Mouse (Mus musculus) liver, embryonic 14.5 days (tissue): Measurements from ENCODE around the gene Ophn1. TPM values are rescaled to one million over a fixed set of nuclear protein-coding genes. Genes with fewer than 3 reads are reported as not detected.

Experiments
- ATAC-seq: fragments of 200-750 bp; cut with Nextera tagmentation; 2 replicates; pipeline ENCODE4 v1.8.0; 2017; ENCODE audit warnings: moderate number of reproducible peaks, mild to moderate bottlenecking, moderate library complexity; ENCODE audit not compliant: insufficient read depth
- DNase-seq, 3 experiments: peaks; one replicate each; pipeline ENCODE4 v3.0.0-alpha.2; 2012 to 2013; ENCODE audit warnings: low read depth in 3 of 3, low spot score in 3 of 3
- H3K27ac ChIP-seq: fragments of 300-500 bp; sonication (generic); 2 replicates; pipeline ENCODE4 v1.5.1; 2014; ENCODE audit warnings: moderate library complexity, mild to moderate bottlenecking, control low read depth, inconsistent platforms
- H3K27me3 ChIP-seq: fragments of 300-500 bp; sonication (generic); 2 replicates; pipeline ENCODE4 v1.6.1; 2014; ENCODE audit warnings: mild to moderate bottlenecking, low read length, moderate library complexity; ENCODE audit not compliant: control insufficient read depth, insufficient read depth
- H3K36me3 ChIP-seq: fragments of 300-500 bp; sonication (generic); replicated peaks from 2 replicates; pipeline ENCODE4 v1.6.1; 2014; ENCODE audit warnings: low read depth; ENCODE audit not compliant: control insufficient read depth, insufficient read depth
- H3K4me1 ChIP-seq, 2 experiments: fragments of 200-500 bp in 1 of 2; fragments of 300-500 bp in 1 of 2; sonication (generic) in 1 of 2; replicated peaks; 2 replicates each; pipeline ENCODE4 v1.6.1; 2012 to 2014; ENCODE audit warnings: antibody characterized with exemption in 1 of 2, inconsistent platforms in 1 of 2, low read length in 1 of 2; ENCODE audit not compliant: control insufficient read depth in 2 of 2, insufficient read depth in 2 of 2
- H3K4me2 ChIP-seq: fragments of 300-500 bp; sonication (generic); 2 replicates; pipeline ENCODE4 v1.6.1; 2014; ENCODE audit warnings: low read depth, mild to moderate bottlenecking, control low read depth, moderate library complexity
- H3K4me3 ChIP-seq, 2 experiments: fragments of 200-500 bp in 1 of 2; fragments of 300-500 bp in 1 of 2; sonication (generic) in 1 of 2; 2 replicates each; pipeline ENCODE4 v1.5.1; 2012 to 2014; ENCODE audit warnings: low read depth in 2 of 2, low read length in 2 of 2, mild to moderate bottlenecking in 2 of 2, control low read depth in 1 of 2, inconsistent platforms in 1 of 2, moderate library complexity in 1 of 2; ENCODE audit not compliant: insufficient read depth in 1 of 2
- H3K9ac ChIP-seq: fragments of 300-500 bp; sonication (generic); replicated peaks from 2 replicates; pipeline ENCODE4 v1.6.1; 2014; ENCODE audit warnings: mild to moderate bottlenecking, control low read depth, moderate library complexity
- H3K9me3 ChIP-seq: fragments of 300-500 bp; sonication (generic); 2 replicates; pipeline ENCODE4 v1.6.1; 2016; ENCODE audit warnings: low read length, mixed read lengths; ENCODE audit not compliant: control insufficient read depth
- CTCF ChIP-seq: IDR thresholded peaks from 2 replicates; pipeline ENCODE4 v1.5.1; 2016; ENCODE audit warnings: antibody characterized with exemption, low read depth, control low read depth
- EP300 ChIP-seq: IDR thresholded peaks from 2 replicates; pipeline ENCODE4 v1.6.1; 2016; ENCODE audit warnings: antibody characterized with exemption, low read depth
- WGBS: fragments of 180-500 bp; shearing (Covaris S2); extraction: QIAGEN DNeasy Blood & Tissue Kit; methylation state at CpG from one replicate; pipeline ENCODE4 v1.1.7; 2014; ENCODE audit not compliant: insufficient replicate concordance; 5-methylcytosine and 5-hydroxymethylcytosine counted together
- polyA plus RNA-seq, 2 experiments: library from polyadenylated mRNA; depleted of rRNA in 1 of 2; stranded (reverse) in 1 of 2; unstranded in 1 of 2; fragments of >200 nt; fragmentation: Nextera tagmentation in 1 of 2; extraction: Ambion mirVana in 1 of 2; gene quantifications; 2 replicates each; pipeline versions ENCODE4 v1.2.1 to v1.2.3; 2012 to 2014

The Ophn1 gene
- polyA plus RNA-seq (2012; rRNA removed) = 0.16 and 0.38 TPM in 2 replicates
- polyA plus RNA-seq (2014; fragmentation: Nextera tagmentation; extraction: Ambion mirVana) = 0.89 and 1.9 TPM in 2 replicates

- WGBS = 11% methylated on average over 47 of the region's 48 CpGs
- Histone ChIP-seq H3K9ac (no peak within 1 kb of the TSS), H3K36me3 (no peaks in the 10 kb centered on the region), H3K9me3 (no peaks in the 10 kb centered on the region), H3K27me3 (peaks cover 19% of the 10 kb centered on the region), H3K4me3 (peak within 1 kb of the TSS; percentile 47 to 57), H3K4me1 (no peaks in the 10 kb centered on the region), H3K27ac (no peak within 1 kb of the TSS), H3K4me2 (peak within 1 kb of the TSS; percentile 54)
- ATAC-seq (peak; percentile 50; the same call in 1 of the 2 replicates), DNase-seq (no peak)
- TF ChIP-seq CTCF = 0 out of 2 replicates have a peak, but pooled peaks have one; percentile 5
- TF ChIP-seq EP300 = no peak
Measured at GRCm38 (mm10) chrX:98890406-98891116, at the start of gene Ophn1. TSS of gene Ophn1 (minus strand) at chrX:98891025.

GRCm38 (mm10) chrX:98937555-98938294 is 46.9 kb upstream of the Ophn1 start:
- Histone ChIP-seq H3K27me3 (no peaks in the 10 kb centered on the region), H3K4me2 (peak overlapping the region; percentile 79), H3K36me3 (no peaks in the 10 kb centered on the region), H3K9ac (peak overlapping the region; percentile 81), H3K9me3 (no peaks in the 10 kb centered on the region), H3K4me3 (peak overlapping the region; percentile 73 to 74), H3K4me1 (peaks cover 0 to 3% of the 10 kb centered on the region in 2 experiments; a peak in 1 of 4 replicates), H3K27ac (peak overlapping the region; percentile 86)
- DNase-seq = peak; percentile 79 to 81 (median 79)
- ATAC-seq = peak; percentile 87
- 19% methylated on average over 57 of the region's 57 CpGs for WGBS
- TF ChIP-seq EP300 (no peak), CTCF (peak; percentile 89)

- WGBS = 19% methylated on average over 66 of the region's 66 CpGs
- H3K4me2 ChIP-seq = peak overlapping the region; percentile 79
- no peaks in the 10 kb centered on the region for H3K9me3 ChIP-seq
- DNase-seq (peak; percentile 65 to 72 (median 67)), ATAC-seq (peak; percentile 79)
- H3K27ac ChIP-seq = peak overlapping the region; percentile 86
- peaks cover 0 to 3% of the 10 kb centered on the region in 2 experiments; a peak in 1 of 4 replicates for H3K4me1 ChIP-seq
- H3K36me3 ChIP-seq = no peaks in the 10 kb centered on the region
- peak overlapping the region; percentile 77 for H3K9ac ChIP-seq
- peak overlapping the region; percentile 73 to 74 for H3K4me3 ChIP-seq
- no peak for TF ChIP-seq EP300
- TF ChIP-seq CTCF = no peak
- no peaks in the 10 kb centered on the region for H3K27me3 ChIP-seq
Measured at GRCm38 (mm10) chrX:98936707-98937554, 46.1 kb upstream of the Ophn1 start.

GRCm38 (mm10) chrX:98936101-98936500 is 45.3 kb upstream of the Ophn1 start, which contains the start of gene Yipf6:
TSS of gene Yipf6 (plus strand) at chrX:98936316.
- H3K4me2 ChIP-seq = peak within 1 kb of the TSS; percentile 79
- H3K4me3 ChIP-seq = peak within 1 kb of the TSS; percentile 73 to 74
- H3K36me3 ChIP-seq = no peaks in the 10 kb centered on the region
- ATAC-seq (no peak), DNase-seq (no peak)
- H3K27ac ChIP-seq = peak within 1 kb of the TSS; percentile 86
- TF ChIP-seq CTCF (no peak), EP300 (no peak)
- H3K9ac ChIP-seq = peak within 1 kb of the TSS; percentile 77
- H3K27me3 ChIP-seq = no peaks in the 10 kb centered on the region
- WGBS = 61% methylated on average over 3 of the region's 3 CpGs
- peaks cover 0 to 3% of the 10 kb centered on the region in 2 experiments; a peak in 1 of 4 replicates for H3K4me1 ChIP-seq
- H3K9me3 ChIP-seq = no peaks in the 10 kb centered on the region
